Mouse (Mus musculus): ENCODE results near the gene Ppfia4.

Ppfia4 gene

GRCm38 (mm10) chr1:134336958-134337710 lies 4.4 kb upstream of the Ppfia4 start:
- DNase-seq: peak in 1 of 2 experiments; percentile 60

- peak; percentile 79 to 86 for DNase-seq
Observed at GRCm38 (mm10) chr1:134335924-134336810, 3.4 kb upstream of the Ppfia4 start.

GRCm38 (mm10) chr1:134335211-134335923 lies 2.6 kb upstream of the Ppfia4 start:
- peak; percentile 86 to 93 for DNase-seq

GRCm38 (mm10) chr1:134334111-134334827 lies 1.5 kb upstream of the Ppfia4 start:
- peak; percentile 11 to 42 for DNase-seq

- peak in 1 of 2 experiments; percentile 41 for DNase-seq
Observed at GRCm38 (mm10) chr1:134333371-134334110, 813 bp upstream of the Ppfia4 start.

GRCm38 (mm10) chr1:134331879-134332635 lies 671 bp downstream of the Ppfia4 start:
- peak; percentile 89 for DNase-seq

GRCm38 (mm10) chr1:134326841-134327346 lies 5.8 kb downstream of the Ppfia4 start:
- DNase-seq: no peak

GRCm38 (mm10) chr1:134322591-134322990 lies 10.1 kb downstream of the Ppfia4 start:
- peak in 1 of 2 experiments; percentile 61 for DNase-seq

GRCm38 (mm10) chr1:134320691-134321301 lies 11.9 kb downstream of the Ppfia4 start:
- no peak for DNase-seq

- no peak for DNase-seq
Observed at GRCm38 (mm10) chr1:134318261-134318660, 14.5 kb downstream of the Ppfia4 start.

GRCm38 (mm10) chr1:134316361-134316760 lies 16.4 kb downstream of the Ppfia4 start:
- DNase-seq: no peak

GRCm38 (mm10) chr1:134315181-134315580 lies 17.5 kb downstream of the Ppfia4 start:
- DNase-seq: no peak

- no peak for DNase-seq
Observed at GRCm38 (mm10) chr1:134311760-134312159, 21.0 kb downstream of the Ppfia4 start.

- no peak for DNase-seq
Observed at GRCm38 (mm10) chr1:134310729-134311128, 22.0 kb downstream of the Ppfia4 start.

GRCm38 (mm10) chr1:134310291-134310690 lies 22.4 kb downstream of the Ppfia4 start:
- DNase-seq: no peak

- DNase-seq: no peak
Observed at GRCm38 (mm10) chr1:134307409-134307808, 25.3 kb downstream of the Ppfia4 start.

- DNase-seq: no peak
Observed at GRCm38 (mm10) chr1:134304940-134305339, 27.8 kb downstream of the Ppfia4 start.

GRCm38 (mm10) chr1:134302568-134303238 lies 30.0 kb downstream of the Ppfia4 start:
- no peak for DNase-seq

- DNase-seq: peak; percentile 46 to 65
Observed at GRCm38 (mm10) chr1:134298636-134299411, 33.9 kb downstream of the Ppfia4 start.
